Mouse (Mus musculus): ENCODE measurements around the gene Ahrr. TPM values are rescaled to one million over a fixed set of nuclear protein-coding genes. Genes with fewer than 3 reads are reported as not detected.
A peak's percentile ranks its signal among the peaks of the same experiment; 100 is the strongest.

Gene Ahrr
- polyA plus RNA-seq, 1 experiment from 2014 or later = 1.1 TPM

DNA sequence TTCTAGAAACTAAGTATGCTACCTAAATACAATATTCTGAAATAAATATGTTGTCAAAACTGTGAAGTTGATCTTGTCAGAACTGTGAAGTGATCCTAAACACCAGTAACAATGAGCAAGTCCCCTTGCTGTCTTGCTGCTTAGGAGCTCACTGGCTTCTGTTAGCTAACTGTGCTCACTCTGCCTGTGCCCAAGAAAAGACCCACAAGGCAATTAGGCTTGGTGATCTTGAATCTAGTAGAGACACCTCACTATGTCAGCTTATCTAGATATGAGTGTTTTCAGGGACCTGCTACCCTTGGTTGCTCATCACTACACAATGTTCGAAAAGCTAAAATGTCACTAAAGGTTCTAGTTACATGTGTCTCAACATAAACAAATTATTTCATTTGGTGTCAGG, 13.6 kb upstream of the Ahrr start:
- no peak overlapping the region for H3K27ac ChIP-seq (replicated peaks in 1 of 2; ENCODE audit: control insufficient read depth in 1 of 2, insufficient read depth in 1 of 2, low read depth in 2 of 2, low read length in 2 of 2)
- ATAC-seq (ENCODE audit: insufficient number of reproducible peaks, insufficient read depth, low FRiP score, low read depth) = no peak
- no peaks in the 10 kb centered on the region for H3K27me3 ChIP-seq (ENCODE audit: control insufficient read depth, insufficient read depth, low read length)
- WGBS = 100% methylated on average over 1 of the region's 1 CpGs
- H3K4me3 ChIP-seq (ENCODE audit: control insufficient read depth in 1 of 2, insufficient read depth in 1 of 2, low read depth in 1 of 2, low read length in 2 of 2) = no peak overlapping the region
- no peak overlapping the region for H3K4me2 ChIP-seq (ENCODE audit: low read length)
- H3K9me3 ChIP-seq (ENCODE audit: control insufficient read depth, low read length) = no peaks in the 10 kb centered on the region
- H3K36me3 ChIP-seq (ENCODE audit: control insufficient read depth, insufficient read depth, low read length) = peaks cover 83% of the 10 kb centered on the region
- no peaks in the 10 kb centered on the region for H3K4me1 ChIP-seq (ENCODE audit: control insufficient read depth in 2 of 2, insufficient read depth in 2 of 2, low read length in 2 of 2)
- no peak overlapping the region for H3K9ac ChIP-seq (ENCODE audit: low read length)

DNA sequence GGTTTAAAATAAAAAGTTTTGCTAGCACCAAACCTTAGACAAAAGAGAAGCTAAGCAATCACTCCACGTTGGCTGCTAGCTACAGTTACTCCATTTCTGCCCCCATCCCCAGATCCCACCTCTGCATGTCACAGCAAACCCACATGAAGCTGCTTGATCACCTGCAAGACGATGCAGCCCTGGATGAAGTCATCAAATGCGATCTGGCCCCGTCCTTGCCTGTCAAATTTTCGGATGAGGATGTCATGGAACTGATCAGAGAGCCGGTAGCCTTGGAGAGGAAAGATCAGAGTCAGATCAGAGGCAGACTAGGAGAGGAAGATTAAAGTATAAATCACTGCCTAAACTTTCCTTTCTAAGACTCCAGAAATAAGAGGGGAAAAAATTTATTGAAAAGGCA, 13.2 kb upstream of the Ahrr start:
- Histone ChIP-seq H3K36me3 (ENCODE audit: control insufficient read depth, insufficient read depth, low read length) (peaks cover 79% of the 10 kb centered on the region), H3K27me3 (ENCODE audit: control insufficient read depth, insufficient read depth, low read length) (no peaks in the 10 kb centered on the region), H3K4me1 (ENCODE audit: control insufficient read depth in 2 of 2, insufficient read depth in 2 of 2, low read length in 2 of 2) (no peaks in the 10 kb centered on the region), H3K4me3 (ENCODE audit: control insufficient read depth in 1 of 2, insufficient read depth in 1 of 2, low read depth in 1 of 2, low read length in 2 of 2) (no peak overlapping the region), H3K9me3 (ENCODE audit: control insufficient read depth, low read length) (no peaks in the 10 kb centered on the region), H3K4me2 (ENCODE audit: low read length) (no peak overlapping the region), H3K9ac (ENCODE audit: low read length) (no peak overlapping the region), H3K27ac (replicated peaks in 1 of 2; ENCODE audit: control insufficient read depth in 1 of 2, insufficient read depth in 1 of 2, low read depth in 2 of 2, low read length in 2 of 2) (no peak overlapping the region)
- ATAC-seq (ENCODE audit: insufficient number of reproducible peaks, insufficient read depth, low FRiP score, low read depth) = no peak
- 88% methylated on average over 6 of the region's 6 CpGs for WGBS

DNA sequence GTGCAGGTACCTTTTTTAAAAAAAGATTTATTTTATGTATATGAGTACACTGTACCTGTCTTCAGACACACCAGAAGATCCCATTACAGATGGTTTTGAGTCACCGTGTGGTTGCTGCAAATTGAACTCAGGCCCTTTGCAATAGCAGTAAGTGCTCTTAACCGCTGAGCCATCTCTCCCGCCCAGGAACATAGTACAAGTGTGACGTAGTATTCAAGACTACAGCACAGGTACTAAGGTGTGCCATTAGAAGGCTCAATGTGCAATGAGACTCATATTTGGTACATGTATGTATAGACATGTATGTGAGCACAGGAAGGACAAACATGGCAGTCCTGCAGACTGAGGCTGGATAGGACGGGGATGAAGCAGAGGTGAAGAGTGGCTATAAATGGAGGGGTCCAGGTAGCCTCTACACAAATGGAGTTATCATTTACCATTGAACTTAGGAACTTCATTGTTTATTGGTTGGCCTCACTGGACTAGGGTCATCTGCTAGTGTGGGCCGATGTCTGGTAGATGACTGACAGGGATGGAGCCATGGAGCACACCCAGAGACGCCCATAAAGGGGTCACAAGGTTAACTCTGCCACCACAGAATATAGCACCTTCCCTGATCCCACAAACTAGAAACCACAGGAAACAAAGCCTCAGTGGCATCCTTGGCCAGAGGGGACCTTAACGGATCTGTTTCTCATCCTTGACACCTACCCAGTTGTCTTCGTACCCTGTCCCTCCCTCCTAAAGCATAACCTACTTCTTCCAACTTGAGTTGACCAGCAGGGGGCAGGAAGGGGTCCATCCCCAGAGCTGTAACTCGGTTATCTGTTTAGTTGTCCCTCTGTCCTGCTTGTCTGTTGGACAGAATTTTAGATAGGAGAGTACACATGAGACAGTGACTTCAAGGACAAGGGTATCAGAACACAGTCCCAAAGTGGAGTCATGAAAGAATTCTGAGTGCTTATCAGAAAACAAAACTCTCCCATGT, 10.2 kb upstream of the Ahrr start:
- H3K27me3 ChIP-seq (ENCODE audit: control insufficient read depth, insufficient read depth, low read length) = no peaks in the 10 kb centered on the region
- no peaks in the 10 kb centered on the region for H3K4me1 ChIP-seq (ENCODE audit: control insufficient read depth in 2 of 2, insufficient read depth in 2 of 2, low read length in 2 of 2)
- no peaks in the 10 kb centered on the region for H3K9me3 ChIP-seq (ENCODE audit: control insufficient read depth, low read length)
- H3K27ac ChIP-seq (replicated peaks in 1 of 2; ENCODE audit: control insufficient read depth in 1 of 2, insufficient read depth in 1 of 2, low read depth in 2 of 2, low read length in 2 of 2) = no peak overlapping the region
- no peak for ATAC-seq (ENCODE audit: insufficient number of reproducible peaks, insufficient read depth, low FRiP score, low read depth)
- no peak overlapping the region for H3K4me3 ChIP-seq (ENCODE audit: control insufficient read depth in 1 of 2, insufficient read depth in 1 of 2, low read depth in 1 of 2, low read length in 2 of 2)
- WGBS = 78% methylated on average over 10 of the region's 10 CpGs
- no peak overlapping the region for H3K4me2 ChIP-seq (ENCODE audit: low read length)
- no peak overlapping the region for H3K9ac ChIP-seq (ENCODE audit: low read length)
- H3K36me3 ChIP-seq (ENCODE audit: control insufficient read depth, insufficient read depth, low read length) = peaks cover 52% of the 10 kb centered on the region

DNA sequence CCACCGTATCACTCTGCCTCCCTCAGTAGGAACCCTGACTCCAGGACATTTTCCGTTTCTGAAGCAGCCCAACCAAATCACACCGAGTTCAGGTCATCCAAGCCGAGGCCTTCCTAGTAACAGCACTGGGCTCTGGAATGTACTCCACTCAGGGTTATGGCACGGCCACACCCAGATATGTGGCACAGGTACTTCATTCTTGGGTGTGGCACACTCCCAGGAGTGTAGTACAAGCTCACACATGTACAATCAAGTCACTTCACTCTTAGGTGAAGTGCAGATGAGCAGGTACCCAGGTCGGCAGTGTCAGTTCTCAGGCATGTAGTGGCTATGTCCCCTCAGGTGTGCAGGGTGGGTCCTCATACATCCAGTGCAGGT, 9.5 kb upstream of the Ahrr start:
- ATAC-seq (ENCODE audit: insufficient number of reproducible peaks, insufficient read depth, low FRiP score, low read depth) = no peak
- WGBS = 63% methylated on average over 6 of the region's 6 CpGs

DNA sequence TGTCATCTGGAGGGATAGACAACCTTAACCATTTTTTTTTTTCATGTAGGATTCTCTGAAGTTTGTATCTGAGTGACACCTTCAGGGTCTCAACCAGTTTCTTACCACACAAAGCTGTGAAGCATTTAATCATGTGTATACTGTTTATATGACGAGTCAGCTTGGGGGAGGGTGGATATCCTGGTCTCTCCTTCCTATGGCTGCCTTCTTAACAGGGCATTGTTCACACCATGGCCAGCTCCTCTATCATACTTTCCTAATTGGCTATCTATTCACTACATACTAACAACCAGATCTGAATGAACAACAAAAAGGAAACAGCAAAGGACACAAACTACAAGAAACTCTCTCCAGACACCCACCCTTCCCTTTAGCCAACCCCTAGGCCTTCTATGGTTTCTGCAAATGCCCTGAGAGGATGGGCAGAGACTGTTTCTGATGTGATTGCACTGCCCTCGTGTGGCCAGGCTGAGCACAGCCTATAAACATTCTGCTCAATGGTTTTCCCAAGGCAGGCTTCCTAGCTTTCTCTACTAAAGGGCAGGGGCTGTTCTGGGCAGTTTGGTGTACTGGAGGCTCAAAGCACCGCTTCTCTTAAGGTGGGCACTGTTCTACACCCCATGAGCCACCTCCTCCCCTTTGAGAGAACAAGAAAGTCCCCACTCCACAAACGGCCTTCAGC, 8.9 kb upstream of the Ahrr start:
- H3K9ac ChIP-seq (ENCODE audit: low read length) = no peak overlapping the region
- H3K27ac ChIP-seq (replicated peaks in 1 of 2; ENCODE audit: control insufficient read depth in 1 of 2, insufficient read depth in 1 of 2, low read depth in 2 of 2, low read length in 2 of 2) = no peak overlapping the region
- peaks cover 40% of the 10 kb centered on the region for H3K36me3 ChIP-seq (ENCODE audit: control insufficient read depth, insufficient read depth, low read length)
- H3K4me3 ChIP-seq (ENCODE audit: control insufficient read depth in 1 of 2, insufficient read depth in 1 of 2, low read depth in 1 of 2, low read length in 2 of 2) = no peak overlapping the region
- H3K4me1 ChIP-seq (ENCODE audit: control insufficient read depth in 2 of 2, insufficient read depth in 2 of 2, low read length in 2 of 2) = no peaks in the 10 kb centered on the region
- no peak overlapping the region for H3K4me2 ChIP-seq (ENCODE audit: low read length)
- H3K27me3 ChIP-seq (ENCODE audit: control insufficient read depth, insufficient read depth, low read length) = no peaks in the 10 kb centered on the region
- 37% methylated on average over 4 of the region's 4 CpGs for WGBS
- H3K9me3 ChIP-seq (ENCODE audit: control insufficient read depth, low read length) = no peaks in the 10 kb centered on the region
- ATAC-seq (ENCODE audit: insufficient number of reproducible peaks, insufficient read depth, low FRiP score, low read depth) = peak; percentile 59; the same call in 1 of the 2 replicates

More for the DNA sequence above, 9.5 kb upstream of the Ahrr start:
- H3K27me3 ChIP-seq (ENCODE audit: control insufficient read depth, insufficient read depth, low read length) = no peaks in the 10 kb centered on the region
- H3K4me1 ChIP-seq (ENCODE audit: control insufficient read depth in 2 of 2, insufficient read depth in 2 of 2, low read length in 2 of 2) = no peaks in the 10 kb centered on the region
- H3K9me3 ChIP-seq (ENCODE audit: control insufficient read depth, low read length) = no peaks in the 10 kb centered on the region
- peaks cover 45% of the 10 kb centered on the region for H3K36me3 ChIP-seq (ENCODE audit: control insufficient read depth, insufficient read depth, low read length)
- H3K4me3 ChIP-seq (ENCODE audit: control insufficient read depth in 1 of 2, insufficient read depth in 1 of 2, low read depth in 1 of 2, low read length in 2 of 2) = no peak overlapping the region
- H3K4me2 ChIP-seq (ENCODE audit: low read length) = no peak overlapping the region
- no peak overlapping the region for H3K9ac ChIP-seq (ENCODE audit: low read length)
- no peak overlapping the region for H3K27ac ChIP-seq (replicated peaks in 1 of 2; ENCODE audit: control insufficient read depth in 1 of 2, insufficient read depth in 1 of 2, low read depth in 2 of 2, low read length in 2 of 2)

DNA sequence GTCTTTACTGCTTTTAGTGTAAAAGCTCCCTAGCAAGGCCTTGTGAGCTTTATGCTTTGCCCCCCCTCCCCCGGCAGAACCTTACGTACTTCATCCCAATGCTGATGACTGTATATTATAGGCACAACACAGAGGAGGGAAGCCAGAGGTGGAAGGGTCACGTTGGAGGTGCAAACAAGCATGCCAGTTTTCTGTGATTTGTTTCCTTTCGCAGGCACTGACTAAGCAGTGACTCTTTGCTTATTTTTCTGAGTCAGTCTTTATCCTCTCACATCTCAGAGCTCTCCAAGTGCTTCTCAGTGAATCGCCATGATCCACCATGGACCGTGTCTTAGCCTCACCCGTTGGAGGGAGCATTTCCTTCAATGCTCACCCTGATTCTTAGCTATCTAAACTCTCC, 4.2 kb upstream of the Ahrr start:
- Histone ChIP-seq H3K9me3 (ENCODE audit: control insufficient read depth, low read length) (no peaks in the 10 kb centered on the region), H3K27me3 (ENCODE audit: control insufficient read depth, insufficient read depth, low read length) (peaks cover 10% of the 10 kb centered on the region), H3K9ac (ENCODE audit: low read length) (no peak overlapping the region), H3K4me2 (ENCODE audit: low read length) (no peak overlapping the region), H3K27ac (replicated peaks in 1 of 2; ENCODE audit: control insufficient read depth in 1 of 2, insufficient read depth in 1 of 2, low read depth in 2 of 2, low read length in 2 of 2) (no peak overlapping the region), H3K4me3 (ENCODE audit: control insufficient read depth in 1 of 2, insufficient read depth in 1 of 2, low read depth in 1 of 2, low read length in 2 of 2) (no peak overlapping the region), H3K36me3 (ENCODE audit: control insufficient read depth, insufficient read depth, low read length) (no peaks in the 10 kb centered on the region), H3K4me1 (ENCODE audit: control insufficient read depth in 2 of 2, insufficient read depth in 2 of 2, low read length in 2 of 2) (no peaks in the 10 kb centered on the region; a peak in 1 of 4 replicates)
- 53% methylated on average over 7 of the region's 7 CpGs for WGBS
- ATAC-seq (ENCODE audit: insufficient number of reproducible peaks, insufficient read depth, low FRiP score, low read depth) = no peak

DNA sequence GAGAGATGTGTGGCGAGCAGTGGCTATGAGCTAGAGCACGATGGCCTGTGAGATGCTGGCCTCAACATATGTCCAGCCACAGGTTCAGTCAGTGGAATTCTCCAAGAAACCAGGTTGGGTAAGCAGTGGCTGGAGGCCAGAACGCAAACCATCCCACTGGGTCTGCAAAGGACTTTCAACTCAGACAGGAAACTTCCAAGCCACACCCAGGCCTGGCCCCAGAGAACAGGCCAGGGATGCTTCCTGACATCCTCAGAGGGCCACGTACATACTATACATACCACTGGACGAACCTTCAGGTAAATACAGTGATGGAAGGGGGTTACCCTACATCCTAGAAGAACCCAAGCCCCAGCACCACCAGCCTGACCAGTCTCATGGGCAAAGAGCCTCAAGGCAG, 2.5 kb downstream of the Ahrr start:
- Histone ChIP-seq H3K27me3 (ENCODE audit: control insufficient read depth, insufficient read depth, low read length) (peaks cover 15% of the 10 kb centered on the region), H3K4me3 (ENCODE audit: control insufficient read depth in 1 of 2, insufficient read depth in 1 of 2, low read depth in 1 of 2, low read length in 2 of 2) (no peak overlapping the region), H3K9me3 (ENCODE audit: control insufficient read depth, low read length) (no peaks in the 10 kb centered on the region), H3K27ac (replicated peaks in 1 of 2; ENCODE audit: control insufficient read depth in 1 of 2, insufficient read depth in 1 of 2, low read depth in 2 of 2, low read length in 2 of 2) (no peak overlapping the region), H3K4me1 (ENCODE audit: control insufficient read depth in 2 of 2, insufficient read depth in 2 of 2, low read length in 2 of 2) (no peaks in the 10 kb centered on the region; a peak in 1 of 4 replicates), H3K36me3 (ENCODE audit: control insufficient read depth, insufficient read depth, low read length) (no peaks in the 10 kb centered on the region), H3K4me2 (ENCODE audit: low read length) (no peak overlapping the region), H3K9ac (ENCODE audit: low read length) (no peak overlapping the region)
- 75% methylated on average over 5 of the region's 5 CpGs for WGBS
- ATAC-seq (ENCODE audit: insufficient number of reproducible peaks, insufficient read depth, low FRiP score, low read depth) = no peak
